Mouse (Mus musculus): ENCODE measurements around the gene Mcam. TPM values are rescaled to one million over a fixed set of nuclear protein-coding genes. Genes with fewer than 3 reads are reported as not detected.

Mcam gene
- polyA plus RNA-seq (2017; shearing (Covaris generic)) = 0.67 TPM

GRCm38 (mm10) chr9:44134101-44134850, at the start of gene Mcam:
Gene Mcam, plus strand, starts transcription at chr9:44134469.

GRCm38 (mm10) chr9:44101490-44101889, 32.8 kb upstream of the Mcam start, which contains the start of gene Mfrp:
Gene Mfrp, plus strand, starts transcription at chr9:44101729.

GRCm38 (mm10) chr9:44107110-44107509, 27.2 kb upstream of the Mcam start, which contains the start of gene C1qtnf5:
Gene C1qtnf5, plus strand, starts transcription at chr9:44107245.

GRCm38 (mm10) chr9:44113105-44113789, 21.0 kb upstream of the Mcam start, which contains the start of the genes Gm49380 and Rnf26:
Gene Gm49380, minus strand, starts transcription at chr9:44113500.
Gene Rnf26, minus strand, starts transcription at chr9:44113517.

Other genes with a start within 250 kb of the Mcam start
- gene Thy1, start 91.1 kb upstream of the Mcam start, polyA plus RNA-seq (2017; shearing (Covaris generic)) = 132 TPM
- 17.8 TPM for gene Usp2, start 67.4 kb upstream of the Mcam start, polyA plus RNA-seq (2017; shearing (Covaris generic))
- not detected for gene Mfrp, start 32.7 kb upstream of the Mcam start, polyA plus RNA-seq (2017; shearing (Covaris generic))
- not detected for gene C1qtnf5, start 27.2 kb upstream of the Mcam start, polyA plus RNA-seq (2017; shearing (Covaris generic))
- not detected for gene Gm49380, start 21.0 kb upstream of the Mcam start, polyA plus RNA-seq (2017; shearing (Covaris generic))
- gene Rnf26, start 21.0 kb upstream of the Mcam start, polyA plus RNA-seq (2017; shearing (Covaris generic)) = 16.6 TPM
- gene Cbl, start 99.6 kb downstream of the Mcam start, polyA plus RNA-seq (2017; shearing (Covaris generic)) = 33.9 TPM
- gene Ccdc153, start 106.2 kb downstream of the Mcam start, polyA plus RNA-seq (2017; shearing (Covaris generic)) = not detected
- 0.23 TPM for gene Pdzd3, start 117.0 kb downstream of the Mcam start, polyA plus RNA-seq (2017; shearing (Covaris generic))
- 4.8 TPM for gene Nlrx1, start 134.1 kb downstream of the Mcam start, polyA plus RNA-seq (2017; shearing (Covaris generic))
- not detected for gene Abcg4, start 154.1 kb downstream of the Mcam start, polyA plus RNA-seq (2017; shearing (Covaris generic))
- 34.4 TPM for gene Hinfp, start 171.2 kb downstream of the Mcam start, polyA plus RNA-seq (2017; shearing (Covaris generic))
- 12.7 TPM for gene C2cd2l, start 185.8 kb downstream of the Mcam start, polyA plus RNA-seq (2017; shearing (Covaris generic))
- gene Dpagt1, start 191.6 kb downstream of the Mcam start, polyA plus RNA-seq (2017; shearing (Covaris generic)) = 8.7 TPM
- 61.7 TPM for gene H2afx, start 200.2 kb downstream of the Mcam start, polyA plus RNA-seq (2017; shearing (Covaris generic))
- gene Hmbs, start 209.8 kb downstream of the Mcam start, polyA plus RNA-seq (2017; shearing (Covaris generic)) = 14.8 TPM
- 50.0 TPM for gene Vps11, start 227.2 kb downstream of the Mcam start, polyA plus RNA-seq (2017; shearing (Covaris generic))
- 15.7 TPM for gene Hyou1, start 245.0 kb downstream of the Mcam start, polyA plus RNA-seq (2017; shearing (Covaris generic))

Data from effector memory CD4-positive, alpha-beta T cell, adult 7 months (primary cell).